Mouse (Mus musculus): ENCODE measurements around the gene Arg2.

The Arg2 gene

GRCm38 (mm10) chr12:79130299-79131177, at the start of gene Arg2:
TSS of gene Arg2 (plus strand) at chr12:79130777.
- DNase-seq, result peak; percentile 69

GRCm38 (mm10) chr12:79089182-79089812, 41.3 kb upstream of the Arg2 start, which contains the start of gene Pigh:
TSS of gene Pigh (minus strand) at chr12:79089651.
- DNase-seq, result peak; percentile 87

GRCm38 (mm10) chr12:79092569-79092968, 38.0 kb upstream of the Arg2 start:
- peak; percentile 27 for DNase-seq

- peak; percentile 18 for DNase-seq
Observed at GRCm38 (mm10) chr12:79097106-79097752, 33.3 kb upstream of the Arg2 start.

GRCm38 (mm10) chr12:79103773-79104172, 26.8 kb upstream of the Arg2 start:
- DNase-seq, result no peak

GRCm38 (mm10) chr12:79104544-79104943, 26.0 kb upstream of the Arg2 start:
- DNase-seq, result no peak

- no peak for DNase-seq
Observed at GRCm38 (mm10) chr12:79105312-79105711, 25.3 kb upstream of the Arg2 start.

- DNase-seq, result no peak
Observed at GRCm38 (mm10) chr12:79118991-79119390, 11.6 kb upstream of the Arg2 start.

GRCm38 (mm10) chr12:79122820-79123219, 7.8 kb upstream of the Arg2 start:
- DNase-seq, result no peak

- DNase-seq, result peak; percentile 8
Observed at GRCm38 (mm10) chr12:79131178-79131675, 650 bp downstream of the Arg2 start.

GRCm38 (mm10) chr12:79131706-79132460, 1.3 kb downstream of the Arg2 start:
- no peak for DNase-seq

GRCm38 (mm10) chr12:79134676-79135075, 4.1 kb downstream of the Arg2 start:
- no peak for DNase-seq

GRCm38 (mm10) chr12:79135105-79135504, 4.5 kb downstream of the Arg2 start:
- DNase-seq, result no peak

GRCm38 (mm10) chr12:79136949-79137348, 6.4 kb downstream of the Arg2 start:
- no peak for DNase-seq

GRCm38 (mm10) chr12:79138999-79139398, 8.4 kb downstream of the Arg2 start:
- no peak for DNase-seq

- DNase-seq, result no peak
Observed at GRCm38 (mm10) chr12:79139417-79139816, 8.8 kb downstream of the Arg2 start.

GRCm38 (mm10) chr12:79140811-79141210, 10.2 kb downstream of the Arg2 start:
- DNase-seq, result no peak

GRCm38 (mm10) chr12:79141384-79141783, 10.8 kb downstream of the Arg2 start:
- no peak for DNase-seq

- no peak for DNase-seq
Observed at GRCm38 (mm10) chr12:79149653-79150052, 19.1 kb downstream of the Arg2 start.

- DNase-seq, result no peak
Observed at GRCm38 (mm10) chr12:79162876-79163275, 32.3 kb downstream of the Arg2 start.

GRCm38 (mm10) chr12:79169173-79169572, 38.6 kb downstream of the Arg2 start:
- DNase-seq, result no peak

- no peak for DNase-seq
Observed at GRCm38 (mm10) chr12:79170421-79170820, 39.8 kb downstream of the Arg2 start.

All from right cerebral cortex, postnatal 4 days (tissue).